Mouse (Mus musculus) lung, embryonic 14.5 days (tissue): ENCODE results near the gene Ptprk. TPM values are rescaled to one million over a fixed set of nuclear protein-coding genes. Genes with fewer than 3 reads are reported as not detected.
A peak's percentile ranks its signal among the peaks of the same experiment; 100 is the strongest.

ENCODE experiments used
- ATAC-seq: fragments of 200-750 bp; cut with Nextera tagmentation; 2 replicates; pipeline ENCODE4 v1.8.0; 2017; ENCODE audit warnings: mild to moderate bottlenecking, moderate TSS enrichment, moderate library complexity; ENCODE audit not compliant: insufficient read depth
- DNase-seq: peaks from one replicate; pipeline ENCODE4 v3.0.0-alpha.2; 2015
- H3K27ac ChIP-seq: fragments of 300-500 bp; sonication (generic); 2 replicates; pipeline ENCODE4 v1.5.1; 2014; ENCODE audit warnings: low read depth, mild to moderate bottlenecking, moderate library complexity
- H3K27me3 ChIP-seq: fragments of 300-500 bp; sonication (generic); 2 replicates; pipeline ENCODE4 v1.6.1; 2014; ENCODE audit warnings: low read length, control low read depth; ENCODE audit not compliant: insufficient read depth
- H3K36me3 ChIP-seq: fragments of 300-500 bp; sonication (generic); 2 replicates; pipeline ENCODE4 v1.6.1; 2014; ENCODE audit warnings: control low read depth; ENCODE audit not compliant: insufficient read depth
- H3K4me1 ChIP-seq: fragments of 300-500 bp; sonication (generic); 2 replicates; pipeline ENCODE4 v1.6.1; 2014; ENCODE audit warnings: antibody characterized with exemption, control low read depth; ENCODE audit not compliant: insufficient read depth
- H3K4me2 ChIP-seq: fragments of 300-500 bp; sonication (generic); 2 replicates; pipeline ENCODE4 v1.6.1; 2014; ENCODE audit warnings: mild to moderate bottlenecking
- H3K4me3 ChIP-seq: fragments of 300-500 bp; sonication (generic); 2 replicates; pipeline ENCODE4 v1.5.1; 2014; ENCODE audit warnings: low read depth, low read length
- H3K9ac ChIP-seq: fragments of 300-500 bp; sonication (generic); 2 replicates; pipeline ENCODE4 v1.6.1; 2014
- H3K9me3 ChIP-seq: fragments of 300-500 bp; sonication (generic); 2 replicates; pipeline ENCODE4 v1.6.1; 2016; ENCODE audit warnings: low read depth, low read length, control low read depth
- CTCF ChIP-seq: IDR thresholded peaks from 2 replicates; pipeline ENCODE4 v1.5.1; 2016; ENCODE audit warnings: antibody characterized with exemption, low read depth
- WGBS: fragments of 180-500 bp; shearing (Covaris S2); extraction: QIAGEN DNeasy Blood & Tissue Kit; methylation state at CpG from one replicate; pipeline ENCODE4 v1.1.7; 2014; 5-methylcytosine and 5-hydroxymethylcytosine counted together
- polyA plus RNA-seq: library from polyadenylated mRNA; unstranded; fragments of >200 nt; fragmentation: Nextera tagmentation; extraction: Ambion mirVana; gene quantifications from 2 replicates; pipeline ENCODE4 v1.2.1, GENCODE M21; 2014

Gene Ptprk
- polyA plus RNA-seq, 1 experiment from 2014 or later = 50.9 TPM

- no peak overlapping the region for H3K9ac ChIP-seq
- H3K27me3 ChIP-seq = no peaks in the 10 kb centered on the region
- H3K4me1 ChIP-seq = no peaks in the 10 kb centered on the region
- no peak overlapping the region for H3K27ac ChIP-seq
- no peak overlapping the region for H3K4me2 ChIP-seq
- no peaks in the 10 kb centered on the region for H3K9me3 ChIP-seq
- no peaks in the 10 kb centered on the region for H3K36me3 ChIP-seq
- WGBS = 64% methylated on average over 3 of the region's 3 CpGs
- ATAC-seq (no peak), DNase-seq (no peak)
- no peak overlapping the region for H3K4me3 ChIP-seq
- TF ChIP-seq CTCF = no peak
Observed at GRCm38 (mm10) chr10:28087749-28088148, 13.1 kb downstream of the Ptprk start.

- Histone ChIP-seq H3K9ac (no peak overlapping the region), H3K4me2 (no peak overlapping the region), H3K27ac (no peak overlapping the region), H3K4me1 (0 out of 2 replicates have a peak, but pooled peaks cover 6% of the 10 kb centered on the region), H3K9me3 (no peaks in the 10 kb centered on the region), H3K27me3 (no peaks in the 10 kb centered on the region), H3K36me3 (no peaks in the 10 kb centered on the region), H3K4me3 (no peak overlapping the region)
- DNase-seq (no peak), ATAC-seq (no peak)
- TF ChIP-seq CTCF = no peak
Observed at GRCm38 (mm10) chr10:28096007-28096406, 21.4 kb downstream of the Ptprk start.

- Histone ChIP-seq H3K4me2 (peak overlapping the region; percentile 16; the same call in 1 of the 2 replicates), H3K9ac (no peak overlapping the region), H3K27me3 (no peaks in the 10 kb centered on the region), H3K9me3 (no peaks in the 10 kb centered on the region), H3K4me3 (no peak overlapping the region), H3K27ac (no peak overlapping the region), H3K36me3 (no peaks in the 10 kb centered on the region), H3K4me1 (peaks cover 6% of the 10 kb centered on the region; the same call in 1 of the 2 replicates)
- DNase-seq = peak; percentile 86
- TF ChIP-seq CTCF = no peak
- 14% methylated on average over 7 of the region's 7 CpGs for WGBS
- peak; percentile 89 for ATAC-seq
Observed at GRCm38 (mm10) chr10:28097637-28098036, 23.0 kb downstream of the Ptprk start.

GRCm38 (mm10) chr10:28098923-28099322 lies 24.3 kb downstream of the Ptprk start:
- Histone ChIP-seq H3K4me1 (peaks cover 6% of the 10 kb centered on the region; the same call in 1 of the 2 replicates), H3K27me3 (no peaks in the 10 kb centered on the region), H3K4me3 (no peak overlapping the region), H3K4me2 (no peak overlapping the region), H3K27ac (no peak overlapping the region), H3K9me3 (no peaks in the 10 kb centered on the region), H3K36me3 (no peaks in the 10 kb centered on the region), H3K9ac (no peak overlapping the region)
- ATAC-seq (no peak), DNase-seq (no peak)
- TF ChIP-seq CTCF = no peak
- 37% methylated on average over 2 of the region's 2 CpGs for WGBS

- no peak for TF ChIP-seq CTCF
- H3K4me2 ChIP-seq = no peak overlapping the region
- no peaks in the 10 kb centered on the region for H3K27me3 ChIP-seq
- no peak overlapping the region for H3K9ac ChIP-seq
- 86% methylated on average over 4 of the region's 4 CpGs for WGBS
- ATAC-seq = no peak
- H3K4me3 ChIP-seq = no peak overlapping the region
- no peaks in the 10 kb centered on the region for H3K36me3 ChIP-seq
- no peak for DNase-seq
- H3K4me1 ChIP-seq = no peaks in the 10 kb centered on the region; the same call in 1 of the 2 replicates
- no peaks in the 10 kb centered on the region for H3K9me3 ChIP-seq
- no peak overlapping the region for H3K27ac ChIP-seq
Observed at GRCm38 (mm10) chr10:28103406-28103906, 28.8 kb downstream of the Ptprk start.

- DNase-seq = no peak
- H3K27me3 ChIP-seq = no peaks in the 10 kb centered on the region
- no peaks in the 10 kb centered on the region; the same call in 1 of the 2 replicates for H3K4me1 ChIP-seq
- WGBS = 57% methylated on average over 2 of the region's 2 CpGs
- no peak overlapping the region for H3K4me2 ChIP-seq
- H3K36me3 ChIP-seq = no peaks in the 10 kb centered on the region
- H3K9ac ChIP-seq = no peak overlapping the region
- H3K9me3 ChIP-seq = no peaks in the 10 kb centered on the region
- H3K27ac ChIP-seq = no peak overlapping the region
- ATAC-seq = no peak
- no peak for TF ChIP-seq CTCF
- H3K4me3 ChIP-seq = no peak overlapping the region
Observed at GRCm38 (mm10) chr10:28103924-28104323, 29.3 kb downstream of the Ptprk start.

- H3K27me3 ChIP-seq = no peaks in the 10 kb centered on the region
- WGBS = 73% methylated on average over 6 of the region's 6 CpGs
- H3K4me3 ChIP-seq = no peak overlapping the region
- no peak overlapping the region for H3K27ac ChIP-seq
- DNase-seq = no peak
- H3K4me2 ChIP-seq = no peak overlapping the region
- TF ChIP-seq CTCF = no peak
- no peak overlapping the region for H3K9ac ChIP-seq
- no peak for ATAC-seq
- H3K9me3 ChIP-seq = no peaks in the 10 kb centered on the region
- H3K4me1 ChIP-seq = no peaks in the 10 kb centered on the region; the same call in 1 of the 2 replicates
- no peaks in the 10 kb centered on the region for H3K36me3 ChIP-seq
Observed at GRCm38 (mm10) chr10:28105247-28105646, 30.6 kb downstream of the Ptprk start.
